Comparison of ENCODE assay signal across 19 mouse cellular contexts in genomic region chr4:63590538-63590937, GRCm38 (mm10). TPM values are rescaled to one million over a fixed set of nuclear protein-coding genes. Genes with fewer than 3 reads are reported as not detected.
"Had no signal": no experiment of that assay in that cellular context is flagged by ENCODE, and none has a peak within 500 bp of the region (broad histone marks: within the 10 kb centered on the region; RNA-seq: fewer than 3 reads in every experiment).

No protein-coding gene starts in this region.

- DNase-seq: kidney, adult 2 months; kidney, postnatal 25 days; layer of hippocampus, adult 9-11 months; layer of hippocampus, postnatal 36 days; lung, embryonic 14.5 days; lung, postnatal 10 days; lung, postnatal 4 days; right cerebral cortex, postnatal 25 days had no signal

- ATAC-seq: liver, embryonic 12.5 days; midbrain, embryonic 15.5 days had no signal

RNA-seq across cellular contexts. Expression of gene Gm11213, which starts 14.5 kb away (rescaled TPM):
- total RNA-seq: layer of hippocampus, postnatal 36 days; left cerebral cortex, postnatal 10 days; monocyte, adult 5-6 weeks had no signal
- polyA plus RNA-seq: kidney, adult 2 months; kidney, embryonic 15.5 days; limb, embryonic 10.5 days; limb, embryonic 14.5 days; liver, embryonic 12.5 days; liver, embryonic 16.5 days; lung, embryonic 14.5 days; midbrain, embryonic 15.5 days; neural tube, embryonic 13.5 days; small intestine, adult 2 months; stomach, postnatal 0 days had no signal

RNA-seq across cellular contexts. Expression of gene Tex48, which starts 31.7 kb away (rescaled TPM):
- total RNA-seq: layer of hippocampus, postnatal 36 days; left cerebral cortex, postnatal 10 days; monocyte, adult 5-6 weeks had no signal
- polyA plus RNA-seq: kidney, adult 2 months; kidney, embryonic 15.5 days; limb, embryonic 10.5 days; limb, embryonic 14.5 days; liver, embryonic 12.5 days; liver, embryonic 16.5 days; lung, embryonic 14.5 days; midbrain, embryonic 15.5 days; neural tube, embryonic 13.5 days; small intestine, adult 2 months; stomach, postnatal 0 days had no signal
